Mouse (Mus musculus): Measurements from ENCODE around the gene Ccdc91. TPM values are rescaled to one million over a fixed set of nuclear protein-coding genes. Genes with fewer than 3 reads are reported as not detected.

Ccdc91 gene
- 18.6 TPM for polyA plus RNA-seq (2017; shearing (Covaris generic))

DNA sequence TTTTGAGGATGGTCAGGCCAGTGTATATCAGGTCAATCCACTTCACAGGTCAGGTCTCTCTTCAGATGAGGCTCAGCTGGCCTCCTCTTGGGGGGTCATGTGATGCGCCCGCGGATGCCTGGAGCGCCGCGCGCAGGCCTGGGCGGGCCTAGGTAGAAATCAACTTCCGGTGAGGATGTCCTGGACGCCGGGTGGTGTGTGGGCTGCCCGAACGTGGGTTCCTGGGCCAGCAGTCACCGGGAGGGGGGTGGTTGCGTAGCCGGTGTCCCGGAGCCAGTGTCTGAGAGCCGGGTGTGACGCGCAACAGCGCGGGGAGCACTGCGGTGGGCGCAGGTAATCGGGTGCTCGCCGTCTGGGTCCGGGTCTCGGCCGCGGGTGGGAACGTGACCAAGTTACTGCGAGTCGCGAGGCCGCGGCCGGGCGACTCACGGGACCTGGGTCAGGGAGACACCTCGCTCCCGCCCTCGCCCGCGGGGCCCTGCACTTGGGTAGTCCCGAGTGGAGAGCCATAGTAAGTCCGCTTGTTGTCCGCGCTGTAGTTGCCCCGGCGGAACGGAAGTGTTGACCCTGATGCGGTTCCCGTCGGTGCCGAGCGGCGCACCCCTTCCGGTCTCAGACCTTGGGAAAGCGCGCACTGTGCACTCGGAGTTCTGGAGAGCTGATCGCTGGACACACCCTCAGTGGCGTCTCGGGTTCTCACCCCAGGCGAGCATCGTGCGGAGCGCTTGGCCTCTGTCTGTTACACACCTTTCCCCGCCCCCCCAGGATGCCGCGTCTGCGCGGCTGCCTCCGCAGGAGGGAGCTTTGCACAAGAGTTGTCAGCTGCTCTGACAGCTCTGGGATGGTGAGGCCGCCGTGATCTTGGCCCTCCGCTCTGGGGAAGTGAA is at the start of gene Ccdc91:
Gene Ccdc91 (plus strand): TSS at position 102 of the 887 bp plus-strand sequence.

Other genes starting within 250 kb of the Ccdc91 start
- gene Pthlh, start 211.6 kb upstream of the Ccdc91 start, polyA plus RNA-seq (2017; shearing (Covaris generic)) = not detected

Data from naive thymus-derived CD4-positive, alpha-beta T cell, adult 5 months (primary cell).